Mouse (Mus musculus) macrophage (primary cell): ENCODE measurements around the gene Myoc. TPM values are rescaled to one million over a fixed set of nuclear protein-coding genes. Genes with fewer than 3 reads are reported as not detected.
"Not testable (repeated sequence)": the region's sequence is repeated elsewhere in the genome, so short reads cannot be mapped to it uniquely, and the experiment has no call there.

Experiments used
- H3K27ac ChIP-seq: fragments of 350-480 bp; formaldehyde crosslinking; 2 replicates; pipeline ENCODE4 v1.9.0; 2021
- H3K36me3 ChIP-seq: fragments of 350-480 bp; formaldehyde crosslinking; 2 replicates; pipeline ENCODE4 v1.9.0; 2021; ENCODE audit errors: inconsistent target
- H3K4me3 ChIP-seq: fragments of 350-480 bp; formaldehyde crosslinking; 2 replicates; pipeline ENCODE4 v1.9.0; 2021; ENCODE audit errors: inconsistent target
- H3K79me2 ChIP-seq: fragments of 350-480 bp; formaldehyde crosslinking; 2 replicates; pipeline ENCODE4 v1.9.0; 2021; ENCODE audit errors: inconsistent target
- WGBS: methylation state at CpG from one replicate; pipeline ENCODE4 v1.1.7; 2026; ENCODE audit warnings: inconsistent platforms; ENCODE audit not compliant: missing documents; 5-methylcytosine and 5-hydroxymethylcytosine counted together
- polyA plus RNA-seq: library from polyadenylated mRNA; stranded (reverse); fragments of 250-400 nt; gene quantifications from 3 replicates; pipeline ENCODE4 v1.2.4, GENCODE M21; 2018; ENCODE audit warnings: inconsistent platforms

Gene Myoc
- polyA plus RNA-seq, 1 experiment from 2014 or later, result not detected

- WGBS, result 62% methylated on average over 1 of the region's 1 CpGs
- H3K36me3 ChIP-seq, H3K27ac ChIP-seq, H3K79me2 ChIP-seq, H3K4me3 ChIP-seq: not testable (repeated sequence)
These were observed 3.5 kb upstream of the Myoc start for GRCm38 (mm10) chr1:162635291-162635931.

DNA sequence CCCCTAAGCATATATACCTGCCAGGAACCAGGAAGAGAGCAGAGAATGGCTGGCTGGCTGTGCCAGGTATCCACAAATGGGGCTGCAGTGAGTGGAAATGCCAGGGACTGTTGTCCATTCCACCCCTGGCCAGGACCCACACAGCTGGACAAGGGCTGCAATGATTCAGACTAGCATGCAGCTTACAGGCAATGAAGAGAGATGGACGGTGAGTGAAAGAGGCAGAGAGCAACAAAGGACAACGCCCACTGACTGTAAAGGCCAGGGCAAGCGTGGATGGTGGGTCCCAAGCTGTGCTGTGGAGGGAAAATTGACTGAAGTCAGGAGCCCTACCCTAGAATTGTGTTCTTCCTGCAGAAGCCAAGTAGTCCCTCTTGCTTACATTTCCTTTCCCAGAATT lies 2.4 kb upstream of the Myoc start:
- Histone ChIP-seq H3K36me3 (no peaks in the 10 kb centered on the region), H3K79me2 (no peaks in the 10 kb centered on the region), H3K4me3 (no peak overlapping the region), H3K27ac (no peak overlapping the region)
- WGBS, result 86% methylated on average over 3 of the region's 3 CpGs

DNA sequence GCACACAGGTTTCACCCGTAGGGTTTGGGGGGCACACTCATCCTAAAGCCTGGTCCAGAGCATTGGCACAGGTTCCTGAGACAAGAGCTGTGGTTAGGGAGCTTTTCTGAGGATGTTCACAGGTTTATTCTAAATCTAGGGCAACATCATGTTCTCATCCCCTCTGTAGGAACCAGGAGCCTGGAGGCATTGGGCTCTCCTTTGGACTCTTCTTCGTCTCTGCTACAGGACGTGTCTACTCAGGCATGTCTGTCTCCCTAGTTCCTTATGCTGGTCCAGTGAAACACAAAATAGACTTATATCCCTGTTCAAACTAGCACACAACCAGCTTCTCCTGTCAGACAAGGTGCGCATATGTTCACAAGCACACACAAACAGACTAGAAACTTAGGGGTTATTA lies 420 bp upstream of the Myoc start:
- 94% methylated on average over 4 of the region's 4 CpGs for WGBS
- Histone ChIP-seq H3K27ac (no peak overlapping the region), H3K36me3 (no peaks in the 10 kb centered on the region), H3K79me2 (no peaks in the 10 kb centered on the region), H3K4me3 (no peak overlapping the region)

DNA sequence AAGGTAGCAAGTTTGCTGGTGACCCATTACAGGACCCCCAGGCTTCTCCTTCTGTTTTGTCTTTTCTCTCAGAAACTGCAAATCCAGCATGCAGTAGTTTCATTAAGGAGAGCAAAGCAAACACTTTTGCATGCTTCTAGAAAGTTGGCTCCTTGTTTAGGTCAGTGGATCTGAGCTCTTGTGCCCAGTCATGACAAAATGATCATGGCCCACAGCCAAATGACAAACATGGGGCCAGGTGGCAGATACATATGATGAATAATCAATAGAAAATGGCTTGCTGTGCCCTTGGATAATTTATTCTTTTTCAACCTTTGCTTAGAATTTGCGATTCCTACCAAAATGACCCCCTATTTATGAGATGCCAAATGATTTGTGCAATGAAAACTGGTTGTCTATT lies 906 bp downstream of the Myoc start:
- WGBS, result 89% methylated on average over 1 of the region's 1 CpGs

GRCm38 (mm10) chr1:162642591-162642990 lies 3.6 kb downstream of the Myoc start:
- WGBS, result 88% methylated on average over 3 of the region's 3 CpGs
- no peak overlapping the region for H3K4me3 ChIP-seq
- no peaks in the 10 kb centered on the region for H3K79me2 ChIP-seq
- no peaks in the 10 kb centered on the region for H3K36me3 ChIP-seq
- no peak overlapping the region for H3K27ac ChIP-seq

More for the DNA sequence above, 906 bp downstream of the Myoc start:
- no peak overlapping the region for H3K27ac ChIP-seq
- H3K36me3 ChIP-seq, result no peaks in the 10 kb centered on the region
- H3K4me3 ChIP-seq, result no peak overlapping the region
- H3K79me2 ChIP-seq, result no peaks in the 10 kb centered on the region

- Histone ChIP-seq H3K27ac (no peak overlapping the region), H3K36me3 (no peaks in the 10 kb centered on the region), H3K79me2 (no peaks in the 10 kb centered on the region), H3K4me3 (no peak overlapping the region)
- 61% methylated on average over 4 of the region's 4 CpGs for WGBS
These were observed 4.8 kb downstream of the Myoc start for GRCm38 (mm10) chr1:162643752-162644151.

- WGBS, result 80% methylated on average over 10 of the region's 10 CpGs
- H3K36me3 ChIP-seq, result no peaks in the 10 kb centered on the region
These were observed 7.2 kb downstream of the Myoc start for GRCm38 (mm10) chr1:162646083-162646686.

DNA sequence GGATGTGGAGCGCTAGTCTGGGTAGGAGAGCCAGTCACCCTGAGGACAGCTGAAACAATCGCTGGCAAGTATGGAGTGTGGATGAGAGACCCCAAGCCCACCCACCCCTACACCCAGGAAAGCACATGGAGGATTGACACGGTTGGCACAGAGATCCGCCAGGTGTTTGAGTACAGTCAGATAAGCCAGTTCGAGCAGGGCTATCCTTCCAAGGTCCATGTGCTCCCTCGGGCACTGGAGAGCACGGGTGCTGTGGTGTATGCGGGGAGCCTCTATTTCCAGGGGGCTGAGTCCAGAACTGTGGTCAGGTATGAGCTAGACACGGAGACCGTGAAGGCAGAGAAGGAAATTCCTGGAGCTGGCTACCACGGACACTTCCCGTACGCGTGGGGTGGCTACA lies 9.5 kb downstream of the Myoc start:
- Histone ChIP-seq H3K27ac (no peak overlapping the region), H3K79me2 (no peaks in the 10 kb centered on the region), H3K4me3 (no peak overlapping the region), H3K36me3 (no peaks in the 10 kb centered on the region)
- WGBS, result 88% methylated on average over 14 of the region's 14 CpGs

More at GRCm38 (mm10) chr1:162646083-162646686, 7.2 kb downstream of the Myoc start:
- Histone ChIP-seq H3K4me3 (no peak overlapping the region), H3K79me2 (no peaks in the 10 kb centered on the region), H3K27ac (no peak overlapping the region)

DNA sequence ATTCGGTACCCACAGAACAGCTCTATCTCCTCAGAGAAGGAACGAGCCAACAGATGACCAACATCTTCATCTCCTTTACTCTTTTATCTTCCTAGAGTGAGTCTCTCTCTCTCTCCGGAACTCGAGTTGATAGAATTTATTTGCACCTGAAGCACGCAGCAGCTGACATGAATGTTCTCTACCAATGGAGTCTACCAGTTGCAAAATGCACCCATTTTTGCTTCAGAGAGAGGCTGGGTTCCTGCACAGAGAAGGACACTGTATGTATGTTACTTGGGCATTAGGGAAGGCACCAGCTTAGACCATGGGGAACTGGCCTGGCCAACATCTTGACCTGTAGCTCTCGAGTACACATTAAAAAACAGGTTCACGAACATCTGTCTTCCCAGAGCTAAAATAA lies 19.2 kb downstream of the Myoc start, which contains the start of gene Myocos:
Gene Myocos (minus strand): TSS at position 101 of the 400 bp plus-strand sequence.
- no peak within 1 kb of the TSS for H3K27ac ChIP-seq
- 92% methylated on average over 7 of the region's 7 CpGs for WGBS
- H3K4me3 ChIP-seq, result no peak within 1 kb of the TSS
- H3K79me2 ChIP-seq, result no peaks in the 10 kb centered on the region
- H3K36me3 ChIP-seq, result no peaks in the 10 kb centered on the region

DNA sequence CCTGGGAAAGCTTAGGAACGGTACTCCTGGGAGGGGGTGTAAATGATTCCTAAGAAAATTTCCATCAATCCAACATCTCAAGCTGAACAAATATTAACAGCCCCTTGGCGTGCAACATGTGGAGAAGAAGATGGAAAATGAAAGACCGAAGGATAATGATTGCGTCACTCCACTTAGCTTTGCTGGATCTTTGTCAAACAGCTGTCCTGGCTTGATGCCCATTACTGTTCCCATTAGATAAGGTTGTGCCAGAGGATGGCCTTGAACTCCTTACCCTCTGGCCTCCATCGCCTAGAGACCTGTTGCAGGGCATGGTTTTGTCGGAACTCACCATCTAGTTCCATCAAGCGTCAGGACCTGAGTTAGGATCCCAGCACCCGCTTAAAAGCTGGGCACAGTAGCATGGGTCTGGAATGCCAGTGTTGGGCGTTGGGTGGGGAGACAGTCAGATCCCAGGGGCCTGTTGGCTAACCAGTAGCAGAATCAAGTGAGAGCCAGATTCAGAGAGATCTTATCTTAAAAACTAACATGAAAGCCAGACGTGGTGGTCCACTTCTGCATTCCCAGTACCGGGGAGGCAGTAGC lies 21.4 kb downstream of the Myoc start:
- 73% methylated on average over 11 of the region's 11 CpGs for WGBS
- Histone ChIP-seq H3K4me3 (no peak overlapping the region), H3K79me2 (no peaks in the 10 kb centered on the region), H3K27ac (no peak overlapping the region), H3K36me3 (no peaks in the 10 kb centered on the region)

DNA sequence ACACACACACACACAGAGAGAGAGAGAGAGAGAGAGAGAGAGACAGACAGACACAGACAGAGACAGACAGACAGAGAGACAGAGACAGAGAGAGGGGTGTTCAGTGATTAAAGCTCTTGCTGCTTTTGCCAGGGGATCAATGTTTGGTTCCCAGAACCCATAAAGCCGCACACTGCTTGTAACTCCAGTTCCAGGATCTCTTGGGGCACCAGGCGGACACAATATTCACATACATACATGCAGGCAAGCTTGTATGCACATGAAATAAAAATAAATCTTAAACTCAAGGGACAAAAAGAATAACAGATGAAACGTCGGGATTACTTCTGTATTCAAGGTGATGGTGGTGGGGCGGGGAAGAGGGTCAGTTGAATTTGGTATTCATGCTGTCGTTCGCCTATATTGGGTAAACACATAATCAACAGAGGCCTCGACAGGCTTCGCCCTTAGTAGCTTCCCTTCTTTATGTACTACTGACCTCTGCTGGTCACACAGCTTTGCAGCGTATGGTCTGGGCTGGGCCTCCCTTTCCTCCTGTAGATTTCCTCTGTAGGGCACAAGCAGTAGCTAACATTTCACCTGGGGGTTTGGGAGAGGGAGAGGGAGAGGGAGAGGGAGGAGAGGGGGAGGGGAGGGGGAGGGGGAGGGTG lies 26.0 kb downstream of the Myoc start:
- H3K36me3 ChIP-seq, result no peaks in the 10 kb centered on the region
- H3K4me3 ChIP-seq, result no peak overlapping the region
- H3K27ac ChIP-seq, result no peak overlapping the region
- H3K79me2 ChIP-seq, result no peaks in the 10 kb centered on the region
- WGBS, result 24% methylated on average over 7 of the region's 10 CpGs

DNA sequence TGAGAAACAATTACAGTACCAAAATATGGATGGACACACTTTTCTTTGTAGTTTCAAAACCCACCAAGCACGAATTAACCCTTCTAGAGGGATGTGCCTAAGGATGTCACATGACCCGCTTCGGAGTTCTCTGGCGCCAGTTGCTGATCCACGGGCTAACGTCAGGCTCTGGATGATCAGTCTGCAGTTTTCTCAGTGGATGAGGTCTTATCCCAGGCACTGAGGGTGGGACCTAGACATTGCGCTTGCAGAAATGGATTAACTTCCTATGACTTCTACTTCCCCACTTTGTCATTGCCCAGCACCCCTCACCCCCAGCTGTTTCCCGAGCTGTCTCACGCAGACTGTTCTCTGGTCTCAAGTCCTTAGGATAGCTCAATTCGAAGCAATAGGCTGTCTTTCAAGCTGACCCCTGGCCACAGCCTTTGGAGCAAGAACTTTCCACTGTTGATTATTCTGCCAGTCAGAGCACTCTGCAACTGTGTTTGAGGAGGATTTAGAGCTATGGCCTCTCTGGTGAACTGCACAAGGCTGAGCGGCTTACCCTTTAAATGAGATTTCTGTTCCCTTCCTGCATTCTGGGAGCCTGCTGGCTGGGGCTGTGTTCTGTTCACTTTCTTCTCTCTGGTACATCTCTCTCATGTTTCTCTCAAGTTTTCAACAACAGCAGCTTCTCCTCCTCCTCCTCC lies 26.7 kb downstream of the Myoc start:
- 7% methylated on average over 11 of the region's 11 CpGs for WGBS

GRCm38 (mm10) chr1:162693721-162694120 lies 54.8 kb downstream of the Myoc start:
- WGBS, result 100% methylated on average over 2 of the region's 2 CpGs
- peaks cover 83% of the 10 kb centered on the region for H3K36me3 ChIP-seq

More for the DNA sequence above, 26.7 kb downstream of the Myoc start:
- H3K4me3 ChIP-seq, result no peak overlapping the region
- H3K79me2 ChIP-seq, result no peaks in the 10 kb centered on the region
- no peaks in the 10 kb centered on the region for H3K36me3 ChIP-seq
- no peak overlapping the region for H3K27ac ChIP-seq

DNA sequence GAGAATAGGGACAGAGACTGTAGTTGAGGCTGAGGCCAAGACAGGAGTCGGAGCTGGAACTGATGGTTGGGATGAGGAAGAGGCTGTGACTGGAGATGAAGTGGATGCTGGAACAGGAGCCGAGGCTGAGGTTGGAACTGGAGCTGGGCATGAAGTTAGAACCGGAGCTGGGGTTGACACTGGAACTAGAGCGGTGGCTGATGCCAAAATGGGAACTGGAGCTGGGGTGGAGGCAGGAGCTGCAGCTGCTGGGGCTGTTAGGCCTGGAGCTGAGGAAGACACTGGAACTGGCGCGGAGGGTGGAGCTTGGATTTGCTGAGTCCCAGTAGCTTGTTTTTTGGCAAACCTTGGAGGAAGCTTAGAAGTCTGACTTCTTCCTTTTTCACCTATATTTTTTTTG lies 58.9 kb downstream of the Myoc start:
- WGBS, result 96% methylated on average over 6 of the region's 6 CpGs

More at GRCm38 (mm10) chr1:162693721-162694120, 54.8 kb downstream of the Myoc start:
- no peak overlapping the region for H3K27ac ChIP-seq
- H3K79me2 ChIP-seq, result no peaks in the 10 kb centered on the region
- H3K4me3 ChIP-seq, result no peak overlapping the region

More for the DNA sequence above, 58.9 kb downstream of the Myoc start:
- H3K36me3 ChIP-seq, result peaks cover 79% of the 10 kb centered on the region
- no peak overlapping the region for H3K4me3 ChIP-seq
- H3K27ac ChIP-seq, result no peak overlapping the region
- no peaks in the 10 kb centered on the region; the same call in 1 of the 2 replicates for H3K79me2 ChIP-seq
